Mouse (Mus musculus) spleen, adult 18-20 months (tissue): ENCODE results near the gene Dnajc27.

Source experiments
- DNase-seq, 2 experiments: peaks; one replicate each; pipeline ENCODE4 v3.0.0; 2022; ENCODE audit warnings: mixed read lengths in 2 of 2

Gene Dnajc27

DNA sequence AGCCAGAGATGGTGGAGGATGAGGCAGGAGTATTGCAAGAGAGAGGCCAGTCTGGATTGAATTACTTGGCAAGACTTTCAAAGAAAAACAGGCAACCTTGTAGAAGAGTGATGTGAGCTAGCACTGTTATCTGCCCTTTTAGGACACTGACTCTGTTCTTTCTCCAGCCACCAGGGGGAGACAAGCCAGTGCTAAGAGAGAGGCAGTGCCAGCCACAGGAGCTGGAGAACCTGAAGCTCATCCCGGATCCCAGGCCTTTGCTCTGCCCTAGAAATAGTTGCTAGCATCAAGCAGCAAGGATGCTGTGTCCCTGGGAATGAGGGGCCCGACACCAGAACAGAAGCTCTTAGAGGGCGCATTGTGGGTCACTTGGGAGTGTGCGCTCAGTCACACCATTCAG lies 25.0 kb downstream of the Dnajc27 start:
- DNase-seq = peak; percentile 9 to 55

DNA sequence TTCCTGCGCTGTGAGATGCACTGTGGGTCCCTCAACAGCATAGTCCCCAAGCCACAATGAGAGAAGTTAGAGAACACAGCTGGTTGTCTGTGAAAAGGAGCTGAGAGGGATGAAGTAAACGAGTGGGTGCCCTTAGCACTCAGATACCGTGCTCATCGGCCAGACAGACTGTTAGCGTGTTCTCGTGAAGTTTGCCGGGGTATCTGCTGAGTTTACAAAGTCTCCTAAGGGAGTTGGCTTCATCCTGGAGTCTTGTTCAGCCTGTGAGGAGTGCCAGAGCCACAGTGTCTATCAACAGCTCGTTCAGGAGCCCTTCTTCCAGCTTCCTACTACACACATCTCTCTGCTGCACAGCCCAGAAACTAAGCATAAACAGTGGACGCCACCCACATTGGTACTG lies 33.7 kb downstream of the Dnajc27 start:
- DNase-seq = no peak

DNA sequence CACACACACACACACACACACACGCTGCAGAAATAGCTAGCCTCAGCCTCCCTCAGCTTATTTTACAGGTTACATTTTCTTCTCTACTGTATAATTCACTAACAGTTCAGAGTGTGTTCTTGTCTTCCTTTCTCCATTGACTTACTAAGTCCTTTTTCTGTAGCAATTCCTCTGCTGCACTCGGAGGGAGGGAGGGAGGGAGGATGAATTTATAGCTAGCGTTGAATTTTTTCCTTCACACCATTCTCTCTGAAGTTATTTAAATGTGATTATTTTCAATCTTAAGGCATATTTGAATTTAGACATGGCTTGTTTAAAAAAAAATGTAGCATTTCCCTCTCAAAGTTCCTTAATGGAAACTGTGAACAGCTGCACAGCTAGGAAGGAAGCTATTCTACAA lies 34.8 kb downstream of the Dnajc27 start:
- no peak for DNase-seq

DNA sequence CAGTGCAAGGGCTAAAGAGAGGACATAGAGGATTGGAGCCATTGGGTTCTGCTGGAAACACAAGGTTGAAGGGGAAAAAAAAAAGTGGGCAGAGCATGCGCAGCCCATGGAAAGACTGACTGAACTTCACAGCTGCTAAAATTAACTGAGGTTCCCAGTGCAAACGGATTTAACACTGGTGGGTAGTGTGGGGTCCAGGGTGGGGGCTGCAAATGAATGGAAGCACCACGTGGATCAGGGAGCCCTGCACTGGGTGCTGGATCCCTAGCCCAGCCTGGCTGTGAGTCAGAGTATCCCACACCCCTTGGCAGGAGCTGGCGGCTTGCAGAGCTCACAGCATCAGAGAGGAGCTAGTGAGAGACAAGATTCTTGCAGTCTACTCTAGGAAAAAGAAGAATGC lies 35.2 kb downstream of the Dnajc27 start:
- no peak for DNase-seq

DNA sequence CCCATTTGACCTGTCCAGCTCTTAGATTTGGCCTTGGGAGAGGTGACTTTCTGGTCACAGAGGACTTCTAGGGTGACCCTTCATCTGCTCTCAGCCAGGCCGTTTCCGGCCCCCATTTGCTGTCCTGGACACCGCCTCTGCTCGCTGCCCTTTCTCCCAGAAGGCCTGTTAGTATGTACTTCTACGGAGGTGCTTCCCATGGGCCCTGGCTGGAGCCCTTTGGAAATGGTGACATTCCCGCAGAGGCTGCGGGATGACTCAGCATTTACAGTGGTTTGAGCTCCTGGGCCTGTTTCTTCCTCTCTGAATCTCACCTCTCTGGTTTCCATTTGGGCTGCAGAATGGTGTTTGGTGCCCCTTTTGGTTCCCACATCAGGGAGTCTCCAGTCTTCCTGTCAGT lies 45.0 kb downstream of the Dnajc27 start:
- no peak for DNase-seq

DNA sequence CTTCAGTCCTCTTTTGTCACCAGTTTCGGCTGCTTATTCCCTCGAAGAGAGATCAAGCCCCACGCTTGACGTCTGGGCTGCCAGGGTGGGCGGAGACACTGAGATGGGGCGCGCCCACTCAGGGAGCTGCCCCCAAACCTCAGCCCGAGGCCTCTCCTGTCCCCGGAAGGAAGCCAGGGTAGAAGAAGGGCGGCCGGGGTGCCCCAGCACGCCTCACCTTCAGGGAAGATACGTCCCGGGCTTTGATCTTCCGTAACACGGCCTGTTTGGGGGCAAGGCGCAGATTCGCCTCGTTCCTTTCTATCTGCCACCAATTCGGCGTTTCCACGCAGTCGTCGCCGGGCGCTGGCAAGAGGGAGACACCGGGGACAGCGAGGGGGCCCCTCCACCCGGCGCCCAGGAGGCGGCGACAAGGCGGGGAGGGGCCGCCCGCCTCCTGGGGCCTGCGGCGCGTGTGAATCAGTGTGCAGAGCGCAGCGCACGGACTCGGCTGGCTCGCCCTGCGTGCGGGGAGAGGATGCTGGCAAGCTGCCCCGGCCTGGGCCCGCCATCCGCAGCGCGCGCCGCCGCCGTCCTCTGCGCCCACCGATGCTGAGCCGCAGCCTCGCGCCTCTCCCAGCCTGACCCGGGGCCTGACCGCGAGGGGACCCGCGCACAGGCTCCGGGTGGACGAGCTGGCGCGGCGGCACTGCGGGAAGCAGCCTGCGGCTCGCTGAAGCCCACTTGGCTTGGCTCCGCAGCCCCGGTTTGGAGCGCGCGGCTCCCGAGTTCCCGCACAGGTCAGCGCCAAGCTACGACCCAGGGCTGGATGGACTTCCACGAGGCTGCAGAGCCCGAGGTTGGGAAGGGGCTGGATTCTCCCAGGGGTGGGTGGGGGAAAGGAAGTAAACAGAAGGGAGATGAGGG lies 50.8 kb downstream of the Dnajc27 start, which contains the start of gene Adcy3:
Adcy3 (plus strand) TSS at position 163 of the 906 bp plus-strand sequence.
- peak; percentile 63 to 67 for DNase-seq

DNA sequence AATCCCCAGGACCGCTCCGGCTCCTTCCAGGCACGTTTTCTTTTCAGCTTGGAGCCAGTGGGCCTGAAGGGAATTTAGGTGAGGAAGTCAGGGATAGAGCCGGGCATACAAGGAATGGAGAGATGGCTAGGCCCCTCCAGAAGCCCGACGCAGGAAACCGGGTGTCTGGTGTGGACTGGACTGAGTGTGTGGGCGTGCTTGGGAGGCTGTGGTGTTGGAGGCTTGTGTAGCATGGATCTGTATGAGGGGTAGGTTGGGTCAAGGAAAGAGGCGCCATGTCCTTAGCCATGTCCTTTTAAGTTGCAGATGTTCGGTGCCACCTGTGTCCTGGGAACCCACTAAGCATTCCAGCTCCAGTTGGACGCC lies 51.4 kb downstream of the Dnajc27 start:
- DNase-seq = no peak

DNA sequence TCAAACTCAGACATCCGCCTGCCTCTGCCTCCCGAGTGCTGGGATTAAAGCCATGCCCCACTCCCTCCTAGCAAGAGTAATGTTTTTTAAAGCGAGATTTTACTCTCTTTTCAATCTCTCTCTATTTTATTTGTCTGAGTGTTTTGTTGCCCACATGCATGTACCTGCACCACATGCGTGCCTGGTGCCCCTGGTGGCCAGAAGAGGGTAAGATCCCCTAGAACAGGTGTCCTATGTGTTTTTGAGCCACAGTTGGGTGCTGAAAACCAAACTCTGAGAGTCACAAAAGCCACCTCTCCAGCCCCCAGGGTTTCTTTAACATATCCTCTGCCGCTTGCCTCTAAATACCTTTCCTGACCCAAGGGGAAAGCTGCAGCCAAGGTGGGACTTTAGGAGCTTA lies 60.8 kb downstream of the Dnajc27 start:
- DNase-seq = no peak

DNA sequence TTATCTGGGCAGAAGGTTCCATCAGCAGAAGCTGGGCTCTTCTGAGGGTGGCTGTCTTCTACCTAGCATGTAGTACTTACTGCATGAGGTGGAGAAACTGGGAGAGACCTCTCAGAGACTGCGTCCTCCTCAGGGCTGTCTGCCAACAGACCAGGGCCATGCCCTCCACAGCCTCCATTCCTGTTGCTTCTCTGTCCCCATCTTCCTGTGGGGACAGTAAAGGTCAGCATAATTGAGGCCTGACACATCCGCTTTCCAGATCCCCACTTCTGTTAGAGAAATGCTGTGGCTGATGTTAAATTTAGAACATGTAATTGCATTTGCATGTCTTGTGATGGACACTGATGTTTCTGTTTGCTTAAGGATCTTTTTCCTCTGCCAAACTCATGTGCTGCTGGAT lies 68.6 kb downstream of the Dnajc27 start:
- no peak for DNase-seq

DNA sequence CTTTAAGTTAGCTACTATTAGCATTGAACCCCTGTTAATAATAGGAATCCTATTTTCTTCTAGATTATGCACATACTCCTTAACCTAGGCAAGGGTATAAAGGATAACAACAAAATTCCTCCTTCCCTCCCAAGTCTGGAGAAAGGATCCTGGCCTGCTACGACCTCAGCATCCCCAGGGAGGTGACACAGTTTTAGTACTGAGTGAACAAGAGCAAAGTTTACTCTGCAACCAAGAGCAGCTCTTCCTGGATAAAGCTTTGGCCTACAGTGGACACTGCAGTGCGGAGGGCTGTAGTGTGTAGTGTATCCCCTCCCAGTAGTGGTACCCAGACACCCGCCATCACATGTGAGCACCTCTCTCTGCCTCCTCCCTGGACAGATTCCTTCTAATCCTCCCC lies 69.6 kb downstream of the Dnajc27 start:
- DNase-seq = no peak

DNA sequence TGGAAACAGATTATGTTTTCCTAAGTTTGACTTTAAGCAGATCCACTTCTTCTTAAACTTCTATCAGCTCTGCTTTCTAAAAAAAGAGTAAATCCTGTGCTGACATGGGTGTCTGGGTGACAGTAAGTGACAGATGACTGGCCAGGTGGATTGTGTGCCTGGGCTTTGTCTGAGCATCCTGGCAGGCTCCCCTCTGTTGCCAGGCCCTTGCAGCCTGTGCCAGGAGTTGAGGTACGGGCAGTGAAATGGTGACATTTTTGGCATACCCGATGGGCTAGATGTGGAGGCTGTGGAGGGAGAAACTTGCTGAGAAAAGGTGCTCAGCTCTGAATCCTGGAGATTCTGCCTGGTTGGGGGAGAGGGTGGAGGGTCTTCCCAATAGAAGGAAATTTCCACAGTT lies 75.1 kb downstream of the Dnajc27 start:
- DNase-seq = no peak

DNA sequence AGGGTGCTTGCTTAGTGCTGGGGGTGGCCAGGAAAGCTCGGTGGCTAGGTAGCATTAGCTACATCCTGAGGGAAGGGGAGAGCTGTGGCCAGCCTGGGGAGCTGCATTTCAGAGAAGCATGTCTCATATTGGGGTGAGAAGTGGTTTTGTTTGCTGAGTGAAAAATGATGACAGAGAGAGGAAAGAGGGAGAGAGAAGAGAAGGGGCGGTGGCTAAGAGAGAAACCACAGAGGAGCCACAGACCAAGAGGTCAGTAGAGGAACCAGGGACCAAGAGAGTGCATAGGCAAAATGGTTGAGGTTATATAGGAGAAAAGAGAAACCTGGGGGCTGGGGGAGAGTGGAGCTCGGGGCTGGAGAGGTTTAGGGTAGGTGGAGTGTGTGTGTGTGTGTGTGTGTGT lies 75.8 kb downstream of the Dnajc27 start:
- no peak for DNase-seq

DNA sequence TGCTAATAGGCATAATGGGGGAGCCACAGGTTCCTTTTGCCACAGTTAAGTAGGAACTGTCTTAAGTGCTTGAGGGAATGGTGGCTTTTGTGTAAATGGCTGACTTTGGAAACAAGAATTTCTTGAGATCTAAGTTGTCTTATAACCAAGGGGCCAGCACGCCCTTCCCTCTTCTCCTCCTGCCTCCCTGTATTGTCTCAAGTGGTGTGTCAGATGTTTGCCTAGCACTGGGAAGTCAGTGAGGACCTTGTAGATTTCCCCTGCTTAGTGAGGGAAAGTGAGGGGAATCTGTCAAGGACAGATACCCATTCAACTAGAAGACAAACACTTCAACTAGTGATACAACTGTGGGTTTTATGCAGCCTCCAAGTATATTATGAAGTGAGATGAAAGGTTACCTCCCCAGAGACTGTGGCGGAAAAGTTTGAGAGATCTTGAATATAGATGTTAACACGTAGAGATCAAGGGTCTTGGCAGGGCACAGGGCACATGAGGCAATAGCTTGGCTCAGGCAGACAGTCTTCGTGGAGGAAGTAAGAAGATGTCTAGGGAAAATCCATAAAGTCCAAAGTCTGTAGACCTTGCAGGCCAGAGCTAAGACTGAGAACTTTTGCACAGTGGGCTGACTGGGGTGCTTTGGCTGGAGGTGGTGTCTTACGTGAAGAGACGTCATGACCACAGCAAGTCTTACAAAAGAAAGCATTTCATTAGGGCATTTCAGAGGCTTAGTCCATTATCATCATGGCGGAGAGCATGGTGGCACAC lies 76.7 kb downstream of the Dnajc27 start:
- DNase-seq = no peak
